Mouse (Mus musculus) frontal cortex, postnatal 14 days (tissue): ENCODE measurements around the gene Ccdc155.

ENCODE experiments used
- DNase-seq, 2 experiments: peaks; one replicate each; pipeline ENCODE4 v3.0.0; 2022; ENCODE audit warnings: low spot score in 2 of 2

Ccdc155 gene

DNA sequence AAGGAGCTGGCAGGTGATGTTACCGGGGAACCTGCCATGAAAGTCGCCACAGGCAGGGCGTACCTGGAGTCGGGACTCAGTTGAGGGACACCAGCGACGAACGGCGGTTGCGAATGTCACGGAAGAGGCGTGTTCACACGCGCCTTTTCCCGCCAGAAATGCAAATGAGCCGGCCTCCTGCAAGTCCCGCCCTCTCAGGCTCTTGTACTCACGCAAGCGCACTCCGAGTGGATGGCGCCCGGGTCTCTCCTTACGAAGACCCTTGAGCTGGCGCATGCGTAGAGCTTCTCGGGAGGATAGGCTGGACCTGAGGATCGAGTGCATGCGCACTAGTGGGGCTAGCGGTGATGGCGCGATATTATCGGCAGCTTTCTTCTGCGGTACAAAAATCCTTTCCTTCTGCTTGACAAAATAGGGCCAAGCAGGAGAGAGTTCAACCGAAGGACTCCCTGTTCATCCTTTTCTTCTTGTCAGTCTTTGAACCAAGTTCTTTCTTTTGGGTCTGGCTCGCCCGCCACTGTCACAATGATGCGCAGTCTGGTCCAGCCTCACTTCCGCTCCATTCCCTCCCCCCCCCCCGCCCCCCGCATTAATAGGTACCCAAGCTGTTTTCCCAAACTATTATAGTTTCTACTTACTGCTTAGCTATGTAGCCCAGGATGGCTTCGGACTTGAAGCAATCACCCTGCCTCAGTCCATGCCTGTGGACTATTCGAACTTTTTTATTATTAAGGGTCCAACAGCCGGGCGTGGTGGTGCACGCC, at the start of gene Ccdc155:
Ccdc155 (minus strand) TSS at position 513 of the 764 bp plus-strand sequence.
- DNase-seq: peak; percentile 86 to 89

DNA sequence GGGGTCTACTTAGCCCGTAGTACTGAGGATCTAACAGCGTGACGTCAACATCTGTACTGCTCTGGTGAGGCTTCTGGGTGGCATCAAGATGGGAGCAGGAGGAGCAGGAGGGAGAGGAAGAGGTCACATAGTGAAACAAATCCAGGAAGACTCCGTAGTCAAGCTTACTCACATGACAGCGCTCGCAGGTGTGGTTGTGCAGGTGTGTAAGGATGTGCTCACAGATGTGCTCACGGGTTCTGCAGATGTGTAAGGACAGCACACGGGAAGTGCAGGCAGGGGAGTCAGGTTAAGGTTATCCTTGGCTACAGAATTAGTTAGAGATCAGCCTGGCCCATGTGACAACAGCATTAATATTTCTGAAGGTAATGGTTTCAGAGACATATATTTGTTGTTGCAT, 49.1 kb upstream of the Ccdc155 start:
- no peak for DNase-seq

DNA sequence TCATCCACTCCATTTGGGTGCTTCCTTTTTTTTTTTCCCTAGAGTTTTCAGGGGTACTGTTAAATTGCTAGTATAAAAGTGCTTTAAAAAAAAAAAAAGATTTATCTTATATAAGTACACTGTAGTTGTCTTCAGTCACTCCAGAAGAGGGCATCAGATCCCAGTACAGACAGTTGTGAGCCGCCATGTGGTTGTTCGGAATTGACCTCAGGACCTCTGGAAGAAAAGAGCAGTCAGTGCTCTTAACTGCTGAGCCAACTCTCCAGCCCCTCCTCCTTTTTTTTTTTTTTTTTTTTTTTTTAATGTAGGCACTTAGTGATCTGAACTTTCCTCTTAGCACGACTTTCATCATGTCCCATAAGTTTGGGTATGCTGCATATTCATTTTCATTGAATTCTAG, 43.0 kb upstream of the Ccdc155 start:
- no peak for DNase-seq

DNA sequence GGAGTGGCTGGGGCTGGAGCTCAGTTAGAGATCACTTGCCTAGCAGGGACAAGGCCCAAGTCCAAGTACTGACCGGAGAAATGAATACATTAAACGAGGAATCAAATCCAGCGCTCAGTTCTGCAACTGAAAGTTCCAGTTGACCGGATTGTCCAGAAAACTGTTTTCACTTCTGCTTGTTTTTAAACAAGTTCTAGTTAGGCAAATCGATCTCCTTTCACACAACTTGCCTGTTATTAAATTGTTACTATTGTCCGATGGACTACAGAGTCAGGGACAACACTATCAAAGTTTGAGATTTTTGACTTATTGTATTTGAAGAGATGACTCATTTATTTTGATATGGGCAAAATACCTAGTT, 36.7 kb upstream of the Ccdc155 start:
- DNase-seq: no peak

DNA sequence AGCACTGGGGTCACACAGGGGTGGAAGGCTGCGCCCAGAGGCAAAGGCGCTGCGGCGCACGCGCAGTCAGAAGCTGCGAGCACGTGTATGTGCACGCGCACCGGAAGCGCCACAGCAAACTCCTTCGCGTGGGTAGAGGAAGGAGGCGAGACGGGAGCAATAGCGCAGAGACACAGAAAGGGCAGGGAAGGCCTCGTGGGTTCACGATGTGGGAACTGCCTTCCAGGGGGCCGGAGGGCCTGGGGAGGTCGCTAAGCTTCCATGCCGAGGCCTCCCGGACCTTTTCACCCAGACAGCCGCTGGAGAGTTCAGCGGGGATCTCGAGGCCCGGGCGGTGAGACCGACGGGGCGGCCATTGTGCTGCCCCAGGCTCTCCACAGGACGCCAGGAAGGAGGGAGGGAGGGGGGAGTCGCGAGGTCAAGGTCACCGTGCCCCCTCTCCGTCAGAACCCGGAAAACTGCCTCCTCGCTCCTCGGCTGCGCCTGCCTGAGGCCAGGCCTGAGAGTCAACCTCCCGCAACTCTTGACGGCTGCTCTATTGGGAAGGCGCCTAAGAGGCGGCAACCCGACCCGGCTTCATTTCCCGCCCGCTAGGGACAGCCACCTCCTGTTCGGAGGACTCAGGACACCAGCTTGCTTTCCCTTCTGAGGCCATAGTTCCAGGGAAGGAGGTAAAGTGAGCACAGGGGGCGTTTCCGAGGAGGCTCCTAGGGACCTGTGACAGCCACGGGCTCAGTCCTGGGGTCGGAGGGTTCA, 36.1 kb upstream of the Ccdc155 start, which contains the start of gene Slc6a16:
Slc6a16 (plus strand) TSS at position 453 of the 756 bp plus-strand sequence.
- DNase-seq: peak in 1 of 2 experiments; percentile 61

- DNase-seq: no peak
Measured at GRCm38 (mm10) chr7:45240109-45240508, 35.4 kb upstream of the Ccdc155 start.

DNA sequence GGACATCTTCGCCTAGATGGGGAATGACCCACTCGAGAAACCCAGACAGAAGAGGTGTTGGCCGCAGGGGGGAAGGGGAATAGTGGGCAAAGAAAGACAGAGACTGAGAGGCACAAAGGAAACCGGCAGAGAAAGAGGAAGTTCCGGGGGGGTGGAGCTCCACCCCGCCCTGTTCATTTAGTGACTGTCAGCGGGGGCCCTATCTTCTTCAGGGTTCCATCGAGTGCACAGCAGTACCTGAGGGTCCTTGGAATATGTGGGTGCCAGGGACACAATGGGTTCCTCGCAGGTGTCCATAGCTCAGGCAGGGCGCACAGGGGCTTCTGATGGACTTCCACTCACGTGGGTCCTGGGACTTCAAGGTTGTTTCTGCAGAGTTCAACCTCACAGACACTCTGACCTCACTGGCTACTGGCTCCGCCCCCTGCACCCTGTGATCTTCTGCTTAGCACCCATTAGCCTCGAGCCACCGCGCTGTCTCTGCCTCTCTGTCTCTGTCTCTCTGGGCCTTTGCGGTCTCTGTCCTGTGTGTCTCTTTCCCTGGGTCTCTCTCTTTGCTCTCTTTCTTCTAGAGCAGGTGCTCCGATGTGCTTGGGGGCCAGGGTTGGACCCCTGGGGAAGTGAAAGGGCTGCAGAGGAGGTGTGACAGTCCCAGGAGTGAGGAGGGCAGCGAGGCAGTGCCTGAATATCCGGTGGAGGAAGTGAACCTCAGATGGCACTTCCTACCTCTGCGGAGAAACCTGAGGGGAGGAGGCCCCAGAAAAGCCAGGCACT, 34.2 kb upstream of the Ccdc155 start, which contains the start of gene Cd37:
Cd37 (minus strand) TSS at position 393 of the 774 bp plus-strand sequence.
- no peak for DNase-seq

- DNase-seq: no peak
Measured at GRCm38 (mm10) chr7:45237747-45238699, 33.3 kb upstream of the Ccdc155 start.

- DNase-seq: no peak
Measured at GRCm38 (mm10) chr7:45235656-45236180, 31.0 kb upstream of the Ccdc155 start.

GRCm38 (mm10) chr7:45234922-45235571, 30.4 kb upstream of the Ccdc155 start:
- peak in 1 of 2 experiments; percentile 19 for DNase-seq

DNA sequence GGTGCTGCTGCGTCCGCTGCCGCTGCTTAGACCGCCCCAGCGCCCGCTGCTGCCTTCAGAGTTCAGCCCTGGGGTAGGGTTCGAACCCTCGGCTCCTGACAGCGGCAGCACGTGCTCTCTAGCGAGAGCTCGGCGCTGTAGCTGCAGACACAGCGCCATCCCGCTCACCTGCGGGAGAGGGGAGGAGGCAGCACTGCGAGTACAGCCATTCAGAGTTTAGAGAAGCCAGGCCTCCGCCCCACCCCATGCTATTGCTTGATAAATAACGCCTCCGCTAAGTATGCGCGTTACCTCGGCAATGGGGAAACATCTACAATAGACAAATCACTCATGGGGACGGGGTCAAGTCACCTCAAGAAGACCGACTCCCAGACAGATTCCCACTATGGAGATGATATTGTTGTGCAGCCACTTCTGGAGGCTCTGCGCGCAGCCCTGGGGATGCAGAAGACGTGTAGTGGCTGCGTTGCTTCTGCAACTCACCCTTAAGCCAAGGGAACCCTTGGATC, 29.7 kb upstream of the Ccdc155 start:
- no peak for DNase-seq

- DNase-seq: peak; percentile 62 to 74
Measured at GRCm38 (mm10) chr7:45233580-45234332, 29.1 kb upstream of the Ccdc155 start.

GRCm38 (mm10) chr7:45232716-45233465, 28.2 kb upstream of the Ccdc155 start:
- DNase-seq: peak in 1 of 2 experiments; percentile 23

GRCm38 (mm10) chr7:45231941-45232340, 27.2 kb upstream of the Ccdc155 start:
- no peak for DNase-seq

DNA sequence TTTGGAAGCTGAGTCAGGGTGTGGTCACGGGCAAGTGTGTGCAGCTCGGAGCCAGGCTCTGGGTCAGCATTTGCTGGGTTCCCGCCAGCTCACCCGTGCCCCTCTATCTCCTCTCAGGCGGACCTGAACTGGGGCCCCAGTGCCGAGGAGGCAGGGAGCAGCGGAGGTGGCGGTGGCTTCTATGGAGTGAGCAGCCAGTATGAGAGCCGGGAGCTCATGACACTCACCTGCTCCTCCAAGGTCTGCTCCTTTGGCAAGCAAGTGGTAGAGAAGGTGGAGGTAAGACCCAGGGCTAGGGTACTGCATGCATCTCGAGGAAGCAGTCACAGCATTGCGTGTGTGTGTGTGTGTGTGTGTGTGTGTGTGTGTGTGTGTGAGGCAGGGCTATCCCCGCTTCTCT, 26.5 kb upstream of the Ccdc155 start:
- no peak for DNase-seq

GRCm38 (mm10) chr7:45229459-45230203, 24.9 kb upstream of the Ccdc155 start:
- no peak for DNase-seq

DNA sequence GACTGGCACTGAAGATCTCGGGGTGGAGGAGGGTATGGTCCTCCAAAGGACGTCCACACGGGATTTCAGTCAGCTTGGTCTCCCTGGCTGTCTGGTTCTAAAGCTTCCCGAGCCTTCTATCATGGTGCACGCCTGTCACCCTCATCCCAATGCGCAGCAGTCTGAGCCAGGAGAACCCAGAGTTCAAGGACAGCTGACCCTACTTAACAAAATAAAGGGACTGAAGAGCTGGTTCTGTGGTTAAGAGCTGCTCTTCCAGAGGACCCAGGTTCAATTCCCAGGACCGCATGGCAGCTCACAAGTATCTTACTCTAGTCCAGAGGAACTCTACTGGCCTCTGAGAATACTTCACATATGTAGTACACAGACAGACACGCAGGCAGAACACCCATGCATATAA, 24.4 kb upstream of the Ccdc155 start:
- no peak for DNase-seq

GRCm38 (mm10) chr7:45228548-45228947, 23.9 kb upstream of the Ccdc155 start:
- DNase-seq: no peak
